Mouse (Mus musculus): ENCODE results near the gene Dhps. TPM values are rescaled to one million over a fixed set of nuclear protein-coding genes. Genes with fewer than 3 reads are reported as not detected.

The Dhps gene
- polyA plus RNA-seq (2012; rRNA removed), result 20.0 and 22.2 TPM in 2 replicates

- no peaks in the 10 kb centered on the region for H3K27me3 ChIP-seq (ENCODE audit: control insufficient read depth, insufficient read depth, low read length)
Observed at GRCm38 (mm10) chr8:85071514-85072281, at the start of gene Dhps. Dhps (plus strand) TSS chr8:85071757.

DNA sequence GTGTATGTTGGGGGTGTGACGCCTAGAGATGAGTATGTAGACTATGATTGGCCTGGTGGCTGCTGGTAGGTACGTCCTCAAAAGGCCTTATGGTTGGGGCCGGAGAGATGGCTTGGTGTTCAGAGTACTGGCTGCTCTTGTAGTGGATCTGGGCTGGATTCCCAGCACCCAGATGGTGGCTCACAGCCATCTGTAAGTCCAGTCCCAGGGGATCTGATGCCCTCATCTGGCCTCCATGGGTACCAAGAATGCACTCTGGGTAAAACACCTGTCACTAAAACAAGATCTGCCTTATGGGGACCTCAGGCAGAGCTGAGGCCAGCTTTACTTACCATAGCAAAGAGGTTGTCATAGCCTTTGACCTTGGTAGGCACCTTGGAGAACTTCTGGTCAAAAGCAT, 47.7 kb upstream of the Dhps start:
- Histone ChIP-seq H3K27me3 (ENCODE audit: control insufficient read depth, insufficient read depth, low read length) (no peaks in the 10 kb centered on the region), H3K4me3 (ENCODE audit: control insufficient read depth, low read depth, low read length) (peak overlapping the region; percentile 99), H3K27ac (ENCODE audit: control insufficient read depth, insufficient read depth, low read depth, low read length) (no peak overlapping the region), H3K36me3 (ENCODE audit: control insufficient read depth, insufficient read depth, low read length) (no peaks in the 10 kb centered on the region), H3K4me1 (ENCODE audit: control insufficient read depth, insufficient read depth, low read length) (peaks cover 2% of the 10 kb centered on the region)
- TF ChIP-seq CTCF (IDR thresholded peaks at IDR 0.05; ENCODE audit: control insufficient read depth, insufficient read depth, insufficient replicate concordance, low read depth, low read length), result no peak

More at GRCm38 (mm10) chr8:85071514-85072281, at the start of gene Dhps:
- TF ChIP-seq CTCF (IDR thresholded peaks at IDR 0.05; ENCODE audit: control insufficient read depth, insufficient read depth, insufficient replicate concordance, low read depth, low read length), result no peak
- TF ChIP-seq POLR2A (IDR thresholded peaks at IDR 0.05; ENCODE audit: control insufficient read depth, low read depth, low read length), result peak; percentile 70
- peaks cover 9% of the 10 kb centered on the region for H3K4me1 ChIP-seq (ENCODE audit: control insufficient read depth, insufficient read depth, low read length)
- H3K36me3 ChIP-seq (ENCODE audit: control insufficient read depth, insufficient read depth, low read length), result peaks cover 1% of the 10 kb centered on the region; the same call in 1 of the 2 replicates
- peak within 1 kb of the TSS; percentile 91 for H3K4me3 ChIP-seq (ENCODE audit: control insufficient read depth, low read depth, low read length)
- peak within 1 kb of the TSS; percentile 91 for H3K27ac ChIP-seq (ENCODE audit: control insufficient read depth, insufficient read depth, low read depth, low read length)

- H3K27ac ChIP-seq (ENCODE audit: control insufficient read depth, insufficient read depth, low read depth, low read length), result peak within 1 kb of the TSS; percentile 90
- TF ChIP-seq CTCF (IDR thresholded peaks at IDR 0.05; ENCODE audit: control insufficient read depth, insufficient read depth, insufficient replicate concordance, low read depth, low read length), result no peak
- peak; percentile 52; the same call in 1 of the 2 replicates for TF ChIP-seq POLR2A (IDR thresholded peaks at IDR 0.05; ENCODE audit: control insufficient read depth, low read depth, low read length)
- H3K36me3 ChIP-seq (ENCODE audit: control insufficient read depth, insufficient read depth, low read length), result no peaks in the 10 kb centered on the region
- H3K4me1 ChIP-seq (ENCODE audit: control insufficient read depth, insufficient read depth, low read length), result peaks cover 5% of the 10 kb centered on the region
- H3K27me3 ChIP-seq (ENCODE audit: control insufficient read depth, insufficient read depth, low read length), result no peaks in the 10 kb centered on the region
- H3K4me3 ChIP-seq (ENCODE audit: control insufficient read depth, low read depth, low read length), result peak within 1 kb of the TSS; percentile 99
Observed at GRCm38 (mm10) chr8:85025098-85025932, 46.2 kb upstream of the Dhps start, which contains the start of gene Asna1. Asna1 (minus strand) TSS chr8:85025281.

DNA sequence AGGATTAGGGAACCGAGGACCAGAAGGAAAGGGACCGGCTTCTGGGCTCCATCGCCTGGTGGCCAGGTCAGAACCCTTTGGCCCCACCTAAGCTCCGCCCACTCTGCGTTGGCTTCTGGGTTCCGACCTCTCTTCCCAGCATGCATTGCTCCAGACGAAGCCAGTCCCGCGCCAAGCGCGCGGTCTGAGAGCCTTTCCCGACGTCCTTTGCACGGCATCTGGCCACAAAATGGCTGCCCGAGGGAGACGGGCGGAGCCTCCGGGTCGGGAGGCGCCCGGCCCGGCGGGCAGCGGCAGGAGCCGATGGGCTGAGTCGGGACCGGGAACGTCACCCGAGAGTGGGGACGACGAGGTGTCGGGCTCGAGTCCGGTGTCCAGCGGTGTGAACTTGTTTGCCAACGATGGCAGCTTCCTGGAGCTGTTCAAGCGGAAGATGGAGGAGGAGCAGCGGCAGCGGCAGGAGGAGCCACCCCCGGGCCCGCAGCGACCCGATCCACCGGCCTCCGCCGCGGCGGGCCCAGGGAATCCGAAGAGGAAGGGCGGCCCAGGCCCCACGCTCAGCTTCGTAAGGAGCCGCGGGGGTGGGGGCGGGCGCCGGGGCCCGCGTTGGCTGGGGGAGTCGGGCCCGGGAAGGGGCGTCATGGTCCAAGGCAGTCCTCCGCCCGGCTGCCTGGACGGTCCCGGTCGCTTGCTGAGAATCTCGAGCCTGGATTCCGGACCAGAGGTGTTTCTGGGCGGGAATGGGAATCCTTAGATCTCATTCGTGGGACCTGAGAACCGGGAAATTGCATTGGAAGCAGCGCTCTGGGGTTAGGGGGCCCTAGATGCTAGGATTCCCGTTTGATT, 44.7 kb upstream of the Dhps start, which contains the start of gene Trir:
Gene Trir, plus strand, starts transcription at position 154 of the 846 bp plus-strand sequence.
- Histone ChIP-seq H3K27me3 (ENCODE audit: control insufficient read depth, insufficient read depth, low read length) (no peaks in the 10 kb centered on the region), H3K4me1 (ENCODE audit: control insufficient read depth, insufficient read depth, low read length) (peaks cover 5% of the 10 kb centered on the region), H3K4me3 (ENCODE audit: control insufficient read depth, low read depth, low read length) (peak within 1 kb of the TSS; percentile 99), H3K27ac (ENCODE audit: control insufficient read depth, insufficient read depth, low read depth, low read length) (peak within 1 kb of the TSS; percentile 90), H3K36me3 (ENCODE audit: control insufficient read depth, insufficient read depth, low read length) (no peaks in the 10 kb centered on the region)
- TF ChIP-seq POLR2A (IDR thresholded peaks at IDR 0.05; ENCODE audit: control insufficient read depth, low read depth, low read length) (peak; percentile 94), CTCF (IDR thresholded peaks at IDR 0.05; ENCODE audit: control insufficient read depth, insufficient read depth, insufficient replicate concordance, low read depth, low read length) (no peak)

GRCm38 (mm10) chr8:85027516-85027855, 44.1 kb upstream of the Dhps start:
- Histone ChIP-seq H3K36me3 (ENCODE audit: control insufficient read depth, insufficient read depth, low read length) (no peaks in the 10 kb centered on the region), H3K27ac (ENCODE audit: control insufficient read depth, insufficient read depth, low read depth, low read length) (peak overlapping the region; percentile 19; the same call in 1 of the 2 replicates), H3K27me3 (ENCODE audit: control insufficient read depth, insufficient read depth, low read length) (no peaks in the 10 kb centered on the region), H3K4me1 (ENCODE audit: control insufficient read depth, insufficient read depth, low read length) (peaks cover 5% of the 10 kb centered on the region), H3K4me3 (ENCODE audit: control insufficient read depth, low read depth, low read length) (peak overlapping the region; percentile 99)
- TF ChIP-seq CTCF (IDR thresholded peaks at IDR 0.05; ENCODE audit: control insufficient read depth, insufficient read depth, insufficient replicate concordance, low read depth, low read length) (no peak), POLR2A (IDR thresholded peaks at IDR 0.05; ENCODE audit: control insufficient read depth, low read depth, low read length) (no peak)

GRCm38 (mm10) chr8:85027922-85028321, 43.6 kb upstream of the Dhps start:
- H3K4me3 ChIP-seq (ENCODE audit: control insufficient read depth, low read depth, low read length), result peak overlapping the region; percentile 43; the same call in 1 of the 2 replicates
- TF ChIP-seq POLR2A (IDR thresholded peaks at IDR 0.05; ENCODE audit: control insufficient read depth, low read depth, low read length) (no peak), CTCF (IDR thresholded peaks at IDR 0.05; ENCODE audit: control insufficient read depth, insufficient read depth, insufficient replicate concordance, low read depth, low read length) (no peak)
- no peaks in the 10 kb centered on the region for H3K36me3 ChIP-seq (ENCODE audit: control insufficient read depth, insufficient read depth, low read length)
- H3K27me3 ChIP-seq (ENCODE audit: control insufficient read depth, insufficient read depth, low read length), result no peaks in the 10 kb centered on the region
- H3K27ac ChIP-seq (ENCODE audit: control insufficient read depth, insufficient read depth, low read depth, low read length), result no peak overlapping the region
- peaks cover 5% of the 10 kb centered on the region for H3K4me1 ChIP-seq (ENCODE audit: control insufficient read depth, insufficient read depth, low read length)
